Mouse (Mus musculus): ENCODE measurements at regions not wholly inside any gene's neighbourhood (a gene's known extent, or its start where the extent isn't known, plus 50 kb on each side); places are given as distances from the start of the nearest gene placed in this dataset.
A peak's percentile ranks its signal among the peaks of the same experiment; 100 is the strongest.

- ATAC-seq (ENCODE audit: poor library complexity, severe bottlenecking): no peak
Observed at GRCm38 (mm10) chr3:150752787-150753186, 684.9 kb upstream of the Adgrl4 start.

DNA sequence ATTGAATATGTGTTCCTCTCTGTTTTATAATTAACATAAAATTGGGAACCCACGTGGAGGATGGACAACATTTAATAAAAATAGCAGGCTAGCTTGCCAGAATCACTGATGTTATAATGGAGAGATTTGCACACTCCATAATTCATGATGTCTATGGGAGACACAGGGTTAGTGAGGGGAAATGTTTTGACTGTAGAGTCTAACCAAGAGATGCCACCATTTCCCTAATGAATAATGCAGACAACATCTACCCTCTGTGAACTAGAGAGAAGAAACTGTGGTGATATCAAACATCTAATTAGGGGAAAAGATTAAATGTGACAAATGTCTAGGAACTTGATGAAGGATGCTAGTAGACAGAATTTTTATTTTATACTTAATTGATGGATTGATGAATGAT, 677.8 kb upstream of the Adgrl4 start:
- no peak for ATAC-seq (ENCODE audit: poor library complexity, severe bottlenecking)

- no peak for ATAC-seq (ENCODE audit: poor library complexity, severe bottlenecking)
Observed at GRCm38 (mm10) chr3:150784576-150784975, 653.1 kb upstream of the Adgrl4 start.

- ATAC-seq (ENCODE audit: poor library complexity, severe bottlenecking): no peak
Observed at GRCm38 (mm10) chr3:150817807-150818206, 619.9 kb upstream of the Adgrl4 start.

GRCm38 (mm10) chr3:150819369-150819768, 618.3 kb upstream of the Adgrl4 start:
- no peak for ATAC-seq (ENCODE audit: poor library complexity, severe bottlenecking)

- no peak for ATAC-seq (ENCODE audit: poor library complexity, severe bottlenecking)
Observed at GRCm38 (mm10) chr3:150820039-150820438, 617.6 kb upstream of the Adgrl4 start.

DNA sequence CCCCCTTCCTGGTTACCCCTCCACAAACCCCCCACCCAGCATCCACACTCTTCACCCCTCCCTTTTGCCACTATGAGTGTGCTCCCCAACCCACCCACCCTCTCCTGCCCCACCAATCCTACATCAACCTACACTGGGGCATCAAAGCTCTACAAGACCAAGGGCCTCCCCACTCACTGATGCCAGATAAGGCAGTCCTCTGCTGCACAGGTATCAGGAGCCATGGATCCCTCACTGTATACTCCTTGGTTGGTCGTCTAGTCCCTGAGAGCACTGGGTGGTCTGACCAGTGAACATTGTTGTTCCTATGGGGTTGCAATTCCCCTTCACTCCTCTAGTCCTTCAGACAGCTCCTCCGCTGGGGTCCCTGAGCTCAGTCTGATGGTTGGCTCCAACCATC, 591.7 kb upstream of the Adgrl4 start:
- no peak for ATAC-seq (ENCODE audit: poor library complexity, severe bottlenecking)

- ATAC-seq (ENCODE audit: poor library complexity, severe bottlenecking): no peak
Observed at GRCm38 (mm10) chr3:150852107-150852506, 585.6 kb upstream of the Adgrl4 start.

GRCm38 (mm10) chr3:150896668-150897067, 541.0 kb upstream of the Adgrl4 start:
- no peak for ATAC-seq (ENCODE audit: poor library complexity, severe bottlenecking)

GRCm38 (mm10) chr3:150910091-150910490, 527.6 kb upstream of the Adgrl4 start:
- ATAC-seq (ENCODE audit: poor library complexity, severe bottlenecking): no peak

GRCm38 (mm10) chr3:150954897-150955296, 482.8 kb upstream of the Adgrl4 start:
- no peak for ATAC-seq (ENCODE audit: poor library complexity, severe bottlenecking)

GRCm38 (mm10) chr3:150999652-151000051, 438.0 kb upstream of the Adgrl4 start:
- ATAC-seq (ENCODE audit: poor library complexity, severe bottlenecking): no peak

DNA sequence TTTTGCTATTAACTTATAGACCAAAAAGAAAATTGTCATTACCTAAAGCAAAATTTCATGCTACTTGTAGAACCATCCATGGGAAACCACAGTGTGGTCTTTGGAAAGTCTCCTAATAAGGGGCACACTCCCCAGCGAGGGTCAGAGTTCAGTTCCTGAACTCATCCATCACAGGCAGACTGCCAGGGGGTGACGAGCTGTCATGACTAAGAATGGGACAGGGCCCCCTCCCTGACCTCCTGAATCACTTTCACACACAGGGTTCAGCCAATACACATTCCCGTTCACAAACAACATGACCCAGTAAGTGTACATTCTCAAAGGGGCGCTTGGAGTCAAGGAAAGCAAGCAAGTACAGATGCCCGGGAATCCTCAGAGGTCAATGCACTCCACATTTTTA, 437.5 kb upstream of the Adgrl4 start:
- no peak for ATAC-seq (ENCODE audit: poor library complexity, severe bottlenecking)

GRCm38 (mm10) chr3:151001881-151002412, 435.7 kb upstream of the Adgrl4 start:
- no peak for ATAC-seq (ENCODE audit: poor library complexity, severe bottlenecking)

GRCm38 (mm10) chr3:151003524-151003923, 434.2 kb upstream of the Adgrl4 start:
- no peak for ATAC-seq (ENCODE audit: poor library complexity, severe bottlenecking)

- ATAC-seq (ENCODE audit: poor library complexity, severe bottlenecking): no peak
Observed at GRCm38 (mm10) chr3:151003990-151004389, 433.7 kb upstream of the Adgrl4 start.

DNA sequence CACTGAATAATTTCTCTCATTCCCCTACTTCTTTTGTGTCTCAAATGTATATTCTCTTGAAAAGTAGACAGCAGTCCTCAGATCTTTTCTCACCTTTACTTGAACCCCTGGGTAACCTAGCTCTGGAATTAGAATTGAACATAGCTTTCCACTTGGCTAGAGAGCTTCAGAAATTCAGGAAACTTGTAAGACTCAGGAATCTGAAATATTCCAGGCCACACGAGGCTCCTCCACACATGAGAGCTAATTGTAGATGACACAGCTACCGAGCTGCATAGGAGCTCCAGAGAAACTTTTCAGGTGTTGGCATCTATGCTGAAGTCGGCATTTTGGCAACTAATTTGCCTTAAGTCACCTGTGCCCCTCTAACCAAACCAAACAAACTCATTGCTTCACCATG, 417.7 kb upstream of the Adgrl4 start:
- no peak for ATAC-seq (ENCODE audit: poor library complexity, severe bottlenecking)

DNA sequence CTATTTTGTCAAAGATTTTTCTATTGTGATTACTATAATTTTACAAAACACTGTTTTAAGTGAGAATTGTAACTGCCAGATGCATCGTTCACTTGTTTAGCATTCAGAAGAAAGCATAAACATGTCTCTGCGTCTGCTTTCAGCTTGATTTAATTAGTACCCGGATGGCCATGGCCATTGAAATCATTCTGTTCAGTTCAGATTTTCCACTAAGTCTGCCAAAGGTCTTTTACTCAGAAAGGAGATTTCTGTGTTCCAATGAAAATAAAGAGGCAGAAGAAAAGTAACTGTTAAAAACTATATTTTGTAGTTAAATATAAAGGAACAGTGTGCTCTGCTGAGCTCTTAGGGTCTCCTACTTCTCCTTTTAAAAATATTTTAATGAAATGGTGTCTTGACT, 380.2 kb upstream of the Adgrl4 start:
- ATAC-seq (ENCODE audit: poor library complexity, severe bottlenecking): no peak

- ATAC-seq (ENCODE audit: poor library complexity, severe bottlenecking): peak; percentile 54
Observed at GRCm38 (mm10) chr3:151072322-151072721, 365.4 kb upstream of the Adgrl4 start.

DNA sequence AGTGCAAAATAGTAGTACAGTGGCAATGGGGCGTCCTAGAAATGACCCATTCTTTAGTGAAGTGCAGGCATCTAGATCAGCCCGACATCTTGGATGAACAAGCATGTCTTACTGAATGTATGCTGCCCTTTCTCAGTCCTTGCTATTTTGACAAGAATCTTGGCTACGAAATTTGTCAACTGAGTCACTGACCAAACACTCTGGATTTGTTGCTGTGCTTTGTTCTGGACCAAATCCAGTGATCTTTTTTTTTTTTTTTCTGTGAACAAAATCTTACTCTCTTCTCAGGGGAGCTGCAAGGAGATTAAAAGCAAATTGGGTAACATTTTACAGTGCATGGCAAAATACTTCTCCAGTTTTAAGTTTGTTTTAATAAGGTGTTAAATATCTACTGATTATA, 320.9 kb upstream of the Adgrl4 start:
- ATAC-seq (ENCODE audit: poor library complexity, severe bottlenecking): no peak

DNA sequence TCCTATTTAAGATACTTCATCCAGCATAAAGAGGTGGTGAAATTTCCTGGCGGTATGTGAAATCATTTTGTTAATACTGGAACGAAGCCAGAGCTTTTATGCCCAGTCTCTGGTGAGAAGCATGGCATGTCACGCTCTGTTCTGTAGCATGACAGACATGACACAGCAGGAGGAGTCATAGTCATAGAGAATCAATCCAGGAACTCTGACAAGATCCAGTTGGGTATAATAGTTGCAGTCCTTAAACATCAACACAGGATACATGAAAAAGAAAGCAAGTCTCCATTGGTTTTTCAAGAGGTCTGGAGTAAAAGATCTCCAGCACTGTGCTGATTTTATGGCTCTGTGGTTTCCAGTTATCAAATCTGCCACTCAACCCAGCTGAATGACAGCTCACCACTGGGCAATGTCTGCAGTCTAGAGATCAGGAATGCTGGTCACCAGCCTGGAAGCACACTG, 320.1 kb upstream of the Adgrl4 start:
- ATAC-seq (ENCODE audit: poor library complexity, severe bottlenecking): no peak

- ATAC-seq (ENCODE audit: poor library complexity, severe bottlenecking): no peak
Observed at GRCm38 (mm10) chr3:151124131-151124530, 313.6 kb upstream of the Adgrl4 start.

DNA sequence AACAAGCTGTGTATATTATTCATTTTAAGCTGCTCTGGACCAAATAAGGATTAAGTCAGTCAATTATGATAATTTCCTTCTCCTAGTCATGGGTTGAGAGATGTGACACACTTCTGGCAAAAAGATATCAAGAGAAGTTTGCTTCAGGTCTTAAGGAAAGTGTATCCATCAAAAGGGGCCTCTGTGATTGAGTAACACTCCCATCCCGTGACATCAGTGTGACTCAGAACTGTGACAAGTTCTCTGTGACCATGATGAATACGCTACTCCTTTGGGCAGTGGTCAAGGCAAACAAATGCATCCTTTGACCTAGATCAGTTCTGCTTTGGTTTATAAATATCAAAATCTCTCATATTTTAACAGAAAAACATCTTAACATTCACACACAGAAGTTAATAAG, 290.8 kb upstream of the Adgrl4 start:
- no peak for ATAC-seq (ENCODE audit: poor library complexity, severe bottlenecking)

All from megakaryocyte, adult 5-6 weeks (primary cell).